Mouse (Mus musculus) adrenal gland, adult 2 months (tissue): ENCODE results near the gene Caprin1. TPM values are rescaled to one million over a fixed set of nuclear protein-coding genes. Genes with fewer than 3 reads are reported as not detected.

ENCODE experiments used
- DNase-seq: peaks from one replicate; pipeline ENCODE4 v3.0.0; 2021
- long read RNA-seq: library from polyadenylated mRNA; stranded (forward); transcript quantifications from one replicate; pipeline ENCODE4 v2.0.0, GENCODE M21; 2021
- polyA plus RNA-seq: library from polyadenylated mRNA; depleted of rRNA; stranded (reverse); fragments of >200 nt; gene quantifications from 2 replicates; pipeline ENCODE4 v1.2.3, GENCODE M21; 2012; rRNA removed
- total RNA-seq, 2 experiments: library from RNA; stranded (reverse); gene quantifications; 2 replicates each; pipeline ENCODE4 v1.2.3; 2021

Caprin1 gene
- total RNA-seq (100 to 1,000 TPM; 356 to 495 TPM), polyA plus RNA-seq (224 and 272 TPM in 2 replicates)
- long read RNA-seq, full-length matches to known transcripts, result 128 of 161 reads
- long read RNA-seq, partial matches to known transcripts, result 20 of 161 reads
- long read RNA-seq, other reads (novel, unspliced or antisense), result 13 of 161 reads

DNA sequence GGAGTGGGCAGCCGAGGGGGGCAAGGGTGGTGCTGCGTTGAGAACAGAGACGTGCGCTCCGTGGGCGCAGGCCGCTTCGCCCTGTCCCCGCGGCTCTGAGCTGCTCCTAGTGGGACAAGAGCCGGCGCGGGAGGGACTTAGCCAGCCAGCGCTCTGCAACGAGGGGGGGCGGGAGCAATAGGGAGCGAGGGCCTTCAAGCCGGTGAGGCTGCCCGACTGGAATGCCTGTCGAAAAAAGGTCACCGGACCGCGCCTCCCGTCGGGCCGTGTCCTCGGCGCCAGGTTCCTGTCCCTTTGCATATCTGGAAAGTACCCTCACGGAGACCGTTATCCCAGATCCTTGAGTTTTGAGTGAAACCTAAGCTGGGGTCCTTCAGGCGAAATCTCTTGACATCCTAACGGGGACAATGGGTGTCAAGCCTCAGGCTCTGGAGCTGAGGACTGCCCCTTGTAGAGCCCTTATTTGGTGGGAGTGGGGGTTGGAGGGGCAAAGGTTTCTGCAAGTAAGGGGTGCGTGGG lies at the start of gene Caprin1:
Caprin1 (minus strand) TSS at position 159 of the 519 bp plus-strand sequence.
- DNase-seq, result peak; percentile 96

DNA sequence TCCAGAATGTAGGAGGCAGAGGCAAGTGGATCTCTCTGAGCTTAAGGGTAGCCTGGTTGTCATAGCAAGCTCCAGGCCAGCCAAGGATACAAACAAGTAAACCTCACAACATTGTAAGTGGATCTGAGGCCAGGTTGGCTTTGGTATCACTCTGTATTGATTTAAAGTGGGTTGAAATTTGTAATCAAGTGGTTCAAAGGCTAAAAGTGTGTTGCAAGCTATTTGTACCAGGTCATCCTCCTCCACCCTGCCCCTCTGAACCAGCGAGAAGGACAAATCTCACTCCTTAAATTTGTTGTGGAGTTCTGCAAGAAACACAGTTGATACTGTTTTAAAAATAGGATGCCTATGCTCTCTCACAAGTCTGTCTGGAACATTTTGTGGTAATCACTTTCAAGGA lies 49.4 kb upstream of the Caprin1 start:
- peak; percentile 28 for DNase-seq

DNA sequence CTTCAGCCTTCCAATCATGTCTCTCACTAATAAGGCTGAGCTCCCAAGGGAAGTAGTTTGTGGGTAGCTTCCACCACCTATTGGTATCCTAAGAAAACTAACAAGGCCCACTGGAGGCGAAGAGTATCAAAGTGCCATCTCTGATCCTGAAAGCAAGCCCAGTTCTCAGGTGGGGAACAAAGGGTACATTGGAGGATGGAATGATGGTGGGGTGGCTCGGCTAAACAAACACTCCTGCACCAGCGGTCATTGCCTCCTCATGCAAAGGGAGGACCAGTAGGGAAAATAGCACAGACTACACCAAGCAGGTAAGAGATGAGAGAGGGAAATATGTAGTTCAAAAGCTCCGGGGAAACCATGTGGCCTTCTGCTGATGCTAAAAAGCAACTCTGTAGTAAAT lies 48.8 kb upstream of the Caprin1 start:
- DNase-seq, result no peak

DNA sequence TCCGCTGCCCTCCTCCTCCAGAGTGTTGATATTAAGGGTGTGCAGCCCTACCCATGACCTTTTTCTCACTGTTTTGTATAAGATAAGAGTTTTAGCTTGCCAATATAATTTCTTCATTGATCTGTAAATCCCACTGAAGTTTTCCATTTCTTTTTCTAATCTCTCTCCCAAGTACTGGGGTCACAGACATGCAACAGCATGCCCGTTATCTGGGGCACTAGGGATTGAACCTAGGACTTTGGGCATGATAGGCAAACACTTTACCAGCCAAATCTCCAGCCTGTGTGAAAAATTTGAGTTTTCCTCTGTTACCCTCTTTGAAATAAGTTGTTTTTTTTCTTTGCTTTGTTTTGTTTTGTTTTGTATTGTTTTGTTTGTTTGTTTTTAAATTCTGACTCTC lies 46.6 kb upstream of the Caprin1 start:
- DNase-seq, result no peak

DNA sequence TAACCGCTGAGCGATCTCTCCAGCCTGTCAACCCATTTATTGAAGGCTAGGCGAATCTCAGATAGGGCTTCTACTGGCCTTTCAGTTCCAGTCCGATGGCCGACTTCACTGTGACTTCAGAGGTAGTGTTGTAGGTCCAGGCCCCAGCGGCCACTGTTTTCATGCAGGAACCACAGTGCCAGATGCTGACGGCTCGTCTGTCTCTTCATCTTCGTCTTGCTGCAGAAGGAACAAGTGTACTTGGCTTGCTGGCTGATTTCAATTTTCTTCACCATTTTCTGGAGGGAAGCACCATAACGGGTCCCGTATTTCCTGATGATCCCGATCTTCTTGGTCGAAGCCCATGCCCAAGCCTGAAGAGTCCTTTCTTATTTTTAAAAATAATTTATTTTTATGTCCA lies 45.9 kb upstream of the Caprin1 start:
- DNase-seq, result no peak

DNA sequence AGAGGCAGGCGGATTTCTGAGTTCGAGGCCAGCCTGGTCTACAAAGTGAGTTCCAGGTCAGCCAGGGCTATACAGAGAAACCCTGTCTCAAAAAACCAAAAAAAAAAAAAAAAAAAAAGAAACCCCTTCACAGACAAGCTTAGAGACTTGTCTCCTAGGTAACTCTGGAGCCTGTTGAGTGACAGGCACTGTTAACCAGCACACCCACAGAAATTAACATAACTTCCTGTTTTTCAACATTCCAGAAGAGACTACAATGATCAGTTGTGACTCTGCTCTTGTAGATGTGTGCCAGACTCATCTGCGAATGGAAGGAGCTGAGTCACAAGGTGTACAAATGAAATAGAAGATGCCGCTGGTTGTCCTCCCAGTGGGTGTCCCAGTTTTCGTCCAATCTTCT lies 44.9 kb upstream of the Caprin1 start:
- no peak for DNase-seq

DNA sequence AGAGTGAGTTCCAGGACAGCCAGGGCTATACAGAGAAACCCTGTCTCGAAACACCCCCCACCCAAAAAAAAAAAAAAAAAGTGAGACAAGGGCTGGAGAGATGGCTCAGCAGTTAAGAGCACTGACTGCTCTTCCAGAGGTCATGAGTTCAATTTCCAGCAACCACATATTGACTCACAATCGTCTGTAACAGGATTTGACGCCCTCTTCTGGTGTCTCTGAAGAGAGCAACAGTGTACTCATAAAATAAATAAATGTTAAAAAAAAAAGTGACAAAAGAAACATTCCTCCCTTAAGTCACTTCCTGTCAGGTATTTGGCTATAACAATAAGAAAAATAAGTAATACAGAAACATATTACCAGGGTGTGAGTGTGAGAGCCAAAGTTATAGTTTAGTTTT lies 41.0 kb upstream of the Caprin1 start:
- no peak for DNase-seq

DNA sequence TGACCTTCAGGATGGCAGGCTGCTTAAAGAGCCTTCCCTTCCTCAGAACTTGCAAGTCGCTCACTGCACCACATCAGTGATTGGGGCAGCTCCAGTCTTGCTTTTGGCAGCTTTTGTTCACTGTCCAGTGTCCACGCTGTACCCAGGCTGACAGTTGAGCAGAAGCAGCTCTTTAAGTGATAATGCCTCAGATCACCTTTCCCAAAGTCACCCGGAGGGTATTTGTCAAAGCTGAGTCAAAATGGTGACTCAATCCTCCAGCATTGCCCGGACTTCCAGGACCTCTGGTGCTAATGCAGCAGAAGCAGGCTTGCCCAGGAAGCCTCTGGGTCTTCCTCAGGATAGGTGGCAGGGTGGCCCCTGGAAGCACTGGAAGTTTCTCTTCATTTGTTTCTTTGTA lies 39.7 kb upstream of the Caprin1 start:
- DNase-seq, result peak; percentile 83

DNA sequence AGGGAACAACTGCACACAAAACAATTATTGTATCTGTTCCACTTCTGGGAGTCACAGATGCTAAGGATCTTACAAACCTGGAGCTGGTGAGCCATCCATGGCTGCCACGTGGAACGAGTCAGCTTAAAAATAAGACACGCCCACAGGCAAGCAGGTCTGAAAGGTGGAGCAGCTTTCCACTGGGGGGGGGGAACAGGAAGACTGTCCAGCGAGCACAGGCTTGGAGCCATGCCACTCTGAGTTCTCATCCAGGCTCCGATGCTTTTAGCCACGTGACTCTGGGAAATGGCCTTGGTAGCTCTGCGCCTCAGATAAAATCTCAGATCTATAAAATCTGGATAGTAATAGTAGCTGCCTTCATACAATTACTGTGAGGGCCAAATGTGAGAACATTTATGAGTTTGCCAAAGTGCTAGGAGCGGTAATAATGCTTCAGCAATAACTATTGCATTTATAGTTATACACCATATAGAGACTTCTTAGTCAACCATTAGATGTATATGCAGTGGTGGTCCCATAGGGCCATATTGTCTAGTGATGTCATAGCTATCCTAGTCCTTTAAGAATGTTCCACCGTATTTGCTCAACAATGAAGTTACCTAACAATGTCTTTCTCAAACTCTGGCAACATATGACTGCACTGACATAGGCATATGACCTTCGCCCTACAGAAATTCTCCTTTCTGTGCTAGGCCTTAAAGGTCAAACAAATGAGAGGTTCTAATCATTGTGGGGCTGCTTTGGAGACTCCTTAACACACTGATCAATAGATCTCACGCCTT lies 38.4 kb upstream of the Caprin1 start:
- DNase-seq, result peak; percentile 48

DNA sequence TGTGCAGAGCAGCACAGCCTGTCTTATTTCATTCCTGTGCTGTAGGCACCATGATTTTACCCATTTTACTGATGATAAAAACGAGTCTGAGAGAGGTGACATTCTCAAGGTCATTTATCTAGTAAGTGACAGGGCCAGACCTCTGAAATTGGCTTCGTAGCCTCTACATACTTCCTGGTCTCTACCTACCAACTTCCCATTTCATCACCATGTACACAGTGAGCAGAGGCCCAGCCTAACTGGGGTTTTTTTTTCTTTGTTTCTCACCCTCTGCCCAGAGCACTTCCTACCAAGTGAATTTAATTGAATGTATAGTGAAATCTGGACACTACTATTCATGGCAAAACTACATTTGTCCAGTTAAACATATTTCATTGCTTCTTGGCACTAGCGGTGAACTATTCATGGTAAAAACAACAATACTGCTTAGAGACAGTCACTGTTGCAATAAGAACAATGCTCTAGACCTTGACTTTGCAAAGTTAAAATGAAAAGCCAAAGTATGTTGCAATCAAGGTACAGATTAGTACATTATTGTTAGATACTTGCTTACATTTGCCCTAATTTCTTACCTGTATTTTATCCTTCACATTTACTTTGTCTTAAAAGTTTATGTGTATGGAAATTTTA lies 36.5 kb upstream of the Caprin1 start:
- no peak for DNase-seq

DNA sequence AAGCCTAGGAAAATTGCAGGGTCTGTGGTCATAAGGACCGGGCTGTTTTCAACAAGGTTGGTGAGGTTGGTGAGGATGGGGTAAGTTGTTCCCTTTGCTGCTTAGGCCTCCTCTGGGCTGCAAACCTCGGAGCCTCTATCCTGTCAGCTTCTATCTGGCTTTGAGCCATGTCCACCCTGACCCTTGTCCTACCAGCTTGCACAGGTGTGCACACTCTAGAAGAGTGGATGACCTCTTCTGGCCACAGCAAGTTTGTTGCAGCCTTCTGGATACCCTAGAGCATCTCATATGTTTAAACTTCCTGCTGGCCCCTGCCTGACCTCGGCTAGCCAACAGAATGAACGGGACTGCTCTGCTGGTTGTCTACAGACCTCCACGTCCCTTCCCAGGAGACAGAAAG lies 35.5 kb upstream of the Caprin1 start:
- no peak for DNase-seq

DNA sequence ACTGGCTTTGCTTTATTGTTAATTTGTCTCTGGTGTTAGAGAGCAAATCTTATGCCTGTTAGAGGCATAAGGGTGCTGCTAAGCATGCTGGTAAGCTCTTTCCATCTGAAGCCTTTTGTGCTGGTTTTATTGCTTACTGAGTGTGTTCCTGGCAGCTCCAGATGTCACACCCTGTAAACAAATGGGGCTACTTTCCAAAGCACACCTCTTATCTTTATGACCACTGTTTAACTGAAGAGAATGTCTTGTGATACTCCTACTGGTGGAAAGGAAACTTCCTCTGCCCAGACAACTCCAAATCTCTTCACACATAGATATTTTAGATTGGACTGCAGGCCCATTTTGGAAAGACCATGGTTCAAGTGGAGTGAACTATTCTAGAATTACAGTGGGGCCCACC lies 31.5 kb upstream of the Caprin1 start:
- DNase-seq, result no peak

DNA sequence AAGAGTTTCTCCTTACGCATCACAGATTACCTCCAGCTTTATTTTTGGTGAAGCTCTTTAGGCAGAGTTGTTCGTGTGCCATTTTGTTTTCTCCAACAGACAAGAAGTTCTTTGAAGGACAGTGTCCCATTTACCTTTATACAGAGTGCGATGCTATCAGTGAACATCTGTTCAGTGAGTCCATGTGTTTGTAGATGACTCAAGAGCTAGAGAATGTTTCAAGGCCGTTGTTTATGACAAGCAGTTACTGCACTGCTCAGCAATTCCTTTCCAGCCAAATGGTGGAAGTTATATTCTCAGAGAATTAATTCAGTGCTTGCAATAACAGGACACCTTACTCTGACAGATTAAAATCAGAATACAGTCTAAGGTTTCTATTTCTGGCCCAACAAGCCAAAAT lies 27.5 kb upstream of the Caprin1 start:
- no peak for DNase-seq

DNA sequence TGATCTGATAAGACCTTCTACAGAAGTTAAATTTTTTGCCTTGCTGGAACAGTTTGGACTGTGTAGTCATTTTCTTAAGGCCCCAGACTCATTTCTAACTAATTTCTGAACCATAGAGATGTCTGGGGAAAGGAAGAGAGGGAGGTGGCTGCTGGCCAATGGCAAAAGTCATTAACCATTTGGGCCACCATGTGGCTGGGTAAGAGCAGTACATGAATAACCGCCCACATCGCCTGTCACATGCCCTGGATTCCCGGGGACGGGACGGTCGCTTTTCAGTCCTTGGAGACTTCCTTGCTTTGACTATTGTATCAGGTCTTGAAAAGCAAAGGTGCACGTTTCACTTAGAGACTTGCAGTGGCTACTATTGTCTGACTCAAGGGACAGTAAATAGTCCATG lies 25.1 kb upstream of the Caprin1 start:
- DNase-seq, result peak; percentile 8

DNA sequence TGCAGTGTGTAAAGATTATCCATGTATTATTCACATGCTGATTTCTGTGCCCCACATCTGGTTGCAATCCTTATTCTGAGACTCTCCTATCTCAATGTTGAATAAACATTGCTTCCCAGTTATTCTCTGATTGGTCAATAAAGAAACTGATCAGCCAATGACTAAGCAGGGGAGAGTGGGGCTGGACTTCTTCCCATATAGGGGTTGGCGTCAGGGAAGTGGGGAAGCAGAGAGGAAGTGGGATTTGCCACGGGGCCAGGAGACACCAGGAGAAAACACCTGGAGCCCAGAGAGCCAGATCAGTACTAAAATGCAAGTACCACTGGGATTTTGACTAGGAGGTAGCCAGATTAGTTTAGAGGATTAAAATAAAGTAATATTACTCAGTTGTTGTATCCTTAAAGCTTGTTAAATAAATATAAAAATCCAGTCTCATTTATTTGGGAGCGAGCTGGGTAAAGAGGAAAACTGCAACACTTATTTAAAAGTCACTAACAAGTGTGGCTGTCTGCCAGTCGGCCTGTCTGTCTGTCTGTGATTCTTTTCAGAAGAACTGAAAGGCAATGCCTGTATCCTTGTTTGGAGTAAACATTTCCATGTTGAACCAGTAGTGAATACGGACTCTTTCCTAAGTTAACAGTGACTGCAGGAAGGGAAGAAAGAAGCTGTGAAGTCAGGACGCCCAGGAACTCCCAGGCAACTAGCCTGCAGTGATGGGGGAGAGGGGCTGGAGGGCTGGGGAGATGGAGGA lies 19.9 kb upstream of the Caprin1 start:
- peak; percentile 50 for DNase-seq

DNA sequence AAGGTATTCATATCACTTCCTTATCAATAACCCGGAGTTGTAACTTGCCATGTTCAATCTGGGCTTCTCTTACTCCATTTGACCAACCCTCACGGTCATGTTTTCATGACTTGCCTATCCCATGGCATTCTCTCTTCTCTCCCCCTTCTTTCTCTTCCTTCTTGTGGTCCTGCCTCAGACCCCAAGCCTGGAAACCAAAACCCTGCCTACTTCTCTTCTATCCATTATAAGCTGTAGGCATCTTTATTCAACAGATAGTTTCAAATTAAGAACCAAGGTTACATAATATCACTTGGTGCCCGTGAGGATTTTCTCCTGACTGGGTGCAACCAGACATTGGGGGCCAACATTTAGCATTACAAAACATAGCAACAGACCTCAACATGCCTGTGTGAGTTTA lies 18.5 kb upstream of the Caprin1 start:
- no peak for DNase-seq

DNA sequence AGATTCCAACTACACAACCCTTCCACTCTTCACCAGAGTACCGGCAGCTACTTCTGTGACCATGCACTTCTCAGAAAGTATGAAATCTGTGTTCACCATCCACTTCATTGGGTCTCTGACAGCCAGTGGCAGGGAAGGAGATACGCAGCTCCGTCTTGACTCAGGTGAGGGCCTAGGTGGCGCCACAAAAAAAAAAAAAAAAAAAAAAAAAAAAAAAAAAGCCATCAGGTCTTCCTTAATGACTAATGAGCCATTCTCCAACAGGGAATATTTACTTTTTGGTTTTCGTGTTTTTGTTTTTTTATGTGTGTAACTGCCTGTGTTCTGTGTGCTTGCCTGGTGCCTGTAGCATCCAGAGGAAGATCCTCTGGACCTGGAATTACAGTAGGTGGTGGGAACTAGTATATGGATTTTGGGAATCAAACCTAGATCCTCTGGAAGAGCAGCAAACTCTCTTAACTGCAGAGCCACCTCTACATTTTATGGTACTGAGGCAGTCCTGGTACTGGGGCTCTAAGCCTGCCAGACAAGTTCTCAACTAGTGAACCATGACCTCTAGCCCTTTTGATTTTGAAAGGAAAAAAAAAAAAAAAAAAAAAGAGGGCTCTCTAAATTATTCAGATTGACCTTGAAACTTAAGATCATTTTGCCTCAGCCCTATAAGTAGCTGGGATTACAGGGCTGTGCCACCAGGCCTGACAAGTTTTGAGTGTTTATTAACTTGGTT lies 14.2 kb upstream of the Caprin1 start:
- DNase-seq, result no peak

DNA sequence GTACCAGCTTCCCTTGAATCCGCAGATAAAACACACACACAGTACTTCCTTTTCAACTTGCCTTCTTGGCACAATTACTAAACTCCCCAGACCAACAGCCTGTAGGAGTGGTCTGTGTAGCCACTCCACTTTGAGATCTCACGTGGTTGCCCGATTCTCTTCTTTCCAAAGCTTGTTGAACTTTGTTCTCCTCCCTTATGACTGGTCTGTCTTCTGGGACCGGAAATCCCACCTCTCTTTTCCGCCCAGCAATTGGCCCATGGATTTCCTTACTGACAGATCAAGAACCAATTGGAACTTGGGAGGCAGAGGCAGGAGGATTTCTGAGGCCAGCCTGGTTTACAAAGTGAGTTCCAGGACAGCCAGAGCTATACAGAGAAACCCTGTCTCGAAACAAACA lies 13.0 kb upstream of the Caprin1 start:
- DNase-seq, result no peak

DNA sequence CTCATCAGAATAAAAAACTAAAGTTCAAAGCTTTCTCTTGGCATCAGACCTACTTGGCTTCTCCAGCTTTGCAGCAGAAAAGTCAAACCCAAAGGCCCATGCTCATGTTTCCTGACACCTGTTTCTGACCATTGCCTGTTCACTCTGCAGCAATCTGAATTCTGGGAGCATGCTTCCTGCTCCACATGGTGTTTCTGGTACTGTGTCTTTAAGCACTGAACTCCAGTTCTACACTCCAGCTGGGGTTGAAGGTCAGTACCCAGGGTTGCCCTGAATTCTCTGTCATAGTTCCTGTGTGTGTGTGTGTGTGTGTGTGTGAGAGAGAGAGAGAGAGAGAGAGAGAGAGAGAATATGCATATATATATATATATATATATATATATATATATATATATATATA lies 11.0 kb upstream of the Caprin1 start:
- no peak for DNase-seq

DNA sequence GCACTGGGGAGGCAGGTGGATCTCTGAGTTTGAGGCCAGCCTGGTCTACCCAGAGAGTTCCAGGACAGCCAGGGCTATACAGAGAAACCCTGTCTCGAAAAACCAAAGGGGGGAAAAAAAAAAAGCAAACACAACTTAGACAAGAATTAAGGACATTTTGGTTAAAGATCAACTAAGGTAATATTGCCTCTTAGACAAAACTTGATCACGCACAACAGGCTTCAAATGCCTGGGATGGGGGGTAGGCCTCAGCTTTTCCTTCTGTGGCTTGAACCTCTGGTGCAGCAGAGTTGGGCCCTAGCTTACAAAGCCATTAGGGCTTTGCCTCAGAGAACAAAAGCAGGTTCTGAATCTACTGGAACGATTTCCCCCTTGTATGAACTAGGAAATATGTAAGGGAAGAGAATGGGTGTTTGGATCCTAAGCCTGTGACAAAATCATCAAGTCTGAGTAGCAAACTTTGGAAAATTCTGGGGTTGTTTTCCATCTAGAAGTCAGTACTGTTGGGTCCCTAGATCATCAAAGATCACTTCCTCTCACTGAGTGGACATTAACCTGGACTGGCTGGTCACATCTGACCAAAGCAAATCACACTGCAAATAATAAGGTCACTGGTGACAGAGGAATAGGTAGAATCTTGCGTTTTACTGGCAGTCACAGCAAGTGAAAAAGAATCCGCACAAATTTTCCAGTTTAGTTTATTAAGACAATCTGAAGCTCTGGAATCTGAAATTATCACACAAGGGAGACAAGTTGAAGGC lies 6.5 kb upstream of the Caprin1 start:
- no peak for DNase-seq

DNA sequence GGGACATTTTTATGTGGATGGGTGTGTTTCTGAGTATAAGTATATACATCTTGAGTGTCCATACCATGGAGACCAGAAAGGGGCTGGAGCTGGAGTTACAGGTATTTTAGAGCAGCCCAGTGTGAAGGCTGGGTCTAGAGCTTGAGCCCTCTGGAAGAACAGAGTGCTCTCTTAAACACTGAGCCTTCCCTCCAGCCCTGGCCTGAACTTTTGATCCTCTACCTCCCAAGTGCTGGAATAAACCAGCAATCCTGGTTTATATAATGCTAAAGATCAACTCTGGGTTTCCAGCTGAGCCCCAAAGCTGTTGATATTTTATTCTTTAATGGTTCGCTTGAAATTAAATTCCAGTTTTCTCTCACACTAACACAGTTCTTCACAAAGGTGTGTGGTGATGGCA lies 5.0 kb upstream of the Caprin1 start:
- DNase-seq, result no peak
